Mouse (Mus musculus) right cerebral cortex, adult 2 months (tissue): ENCODE results near the gene Rfx7.

ENCODE experiments used
- DNase-seq, 2 experiments: peaks; one replicate each; pipeline ENCODE4 v3.0.0; 2021 to 2022; ENCODE audit warnings: low spot score in 2 of 2

Rfx7 gene

DNA sequence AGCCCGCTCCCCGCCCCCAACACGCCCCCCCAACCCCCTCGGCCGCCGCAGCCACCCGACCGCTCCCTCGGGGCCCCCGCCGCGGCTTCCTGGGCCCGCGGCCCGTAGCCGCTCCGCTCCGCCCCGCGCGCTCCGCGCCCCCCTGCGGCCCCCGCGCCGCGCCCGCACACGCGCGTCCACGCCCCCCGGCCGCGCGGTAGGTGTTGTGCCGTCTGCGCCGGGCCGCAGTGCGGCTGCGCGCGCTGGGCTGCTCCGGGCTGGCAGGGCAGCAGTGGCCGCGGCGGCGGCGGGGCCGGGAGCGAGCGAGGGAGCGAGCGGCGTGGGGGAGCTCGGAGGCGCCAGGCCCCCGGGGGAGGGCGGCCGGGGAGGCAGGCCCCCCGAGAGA is at the start of gene Rfx7:
TSS of gene Rfx7 (plus strand) at position 245 of the 385 bp plus-strand sequence.
- peak; percentile 54 to 59 for DNase-seq

DNA sequence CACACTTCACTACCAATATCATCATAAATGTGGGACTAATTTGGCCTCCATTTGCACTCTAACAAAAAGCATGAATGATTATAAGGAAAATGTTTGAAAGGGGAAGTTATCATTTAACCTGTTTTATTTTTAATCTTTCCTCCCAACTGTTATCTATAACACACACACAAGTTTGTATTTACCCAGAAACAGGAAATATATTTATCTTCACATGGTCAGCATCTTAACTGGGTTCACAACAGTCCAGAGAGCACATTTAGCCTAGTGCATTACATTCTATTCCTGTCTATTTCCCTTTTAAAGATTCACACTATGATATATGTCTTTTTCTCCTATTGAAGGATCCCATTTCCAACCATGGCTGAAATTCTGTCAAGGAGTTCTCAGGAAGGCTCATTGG is 43.5 kb upstream of the Rfx7 start:
- DNase-seq: no peak

- no peak for DNase-seq
These were observed 42.9 kb upstream of the Rfx7 start for GRCm38 (mm10) chr9:72489131-72489530.

DNA sequence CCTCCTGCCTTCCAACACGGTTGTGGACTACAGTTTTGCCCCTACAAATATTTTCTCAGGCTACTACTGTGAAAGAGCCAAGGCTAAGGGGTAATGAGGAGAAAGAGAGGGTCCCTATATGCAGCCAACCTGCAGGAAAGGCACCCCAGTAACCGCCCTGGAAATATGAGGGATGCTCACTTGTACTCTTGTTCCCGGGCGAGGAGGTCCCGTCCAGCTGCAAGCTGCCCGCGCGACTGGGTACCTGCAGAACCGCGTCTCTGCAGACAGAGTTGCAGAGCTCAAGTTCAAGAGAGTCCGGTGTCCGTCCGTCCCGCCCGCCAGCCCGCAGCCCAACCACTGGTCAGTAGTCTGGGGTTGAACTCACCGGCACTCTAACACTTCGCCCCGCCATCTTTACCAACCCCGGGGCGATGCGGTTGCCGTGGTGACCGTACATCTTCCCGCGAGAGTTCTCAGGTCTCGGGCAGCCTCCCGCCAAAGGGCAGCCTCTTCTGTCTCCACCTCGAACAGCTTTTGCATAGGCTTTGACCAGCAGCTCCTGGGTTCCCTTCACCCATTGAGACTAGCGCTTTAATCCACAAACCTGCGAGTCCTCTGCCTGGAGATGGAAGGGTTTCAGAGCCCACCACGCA is 40.4 kb upstream of the Rfx7 start:
- DNase-seq: peak; percentile 83 to 89

- peak in 1 of 2 experiments; percentile 15 for DNase-seq
These were observed 39.9 kb upstream of the Rfx7 start, which contains the start of gene Tex9 for GRCm38 (mm10) chr9:72492194-72492565. TSS of gene Tex9 (minus strand) at chr9:72492212.

DNA sequence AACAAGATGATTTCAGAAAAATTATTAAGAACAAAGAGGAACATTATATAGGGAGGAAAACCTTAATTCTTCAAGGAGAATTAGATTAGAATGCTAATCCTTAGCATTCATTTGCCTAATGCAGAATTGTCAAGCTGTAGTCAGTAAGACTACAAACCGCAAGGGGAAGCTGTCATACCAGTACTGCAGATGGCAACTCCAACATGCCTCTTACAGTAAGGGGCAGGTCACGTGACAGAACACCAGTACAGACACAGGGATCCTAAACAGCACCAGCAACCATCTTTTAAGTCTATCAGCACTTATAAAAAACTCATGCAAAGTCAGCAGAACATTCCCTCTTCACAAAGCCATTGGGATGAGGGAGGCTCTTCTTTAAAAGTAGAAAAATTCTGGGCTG is 38.6 kb upstream of the Rfx7 start:
- DNase-seq: no peak

DNA sequence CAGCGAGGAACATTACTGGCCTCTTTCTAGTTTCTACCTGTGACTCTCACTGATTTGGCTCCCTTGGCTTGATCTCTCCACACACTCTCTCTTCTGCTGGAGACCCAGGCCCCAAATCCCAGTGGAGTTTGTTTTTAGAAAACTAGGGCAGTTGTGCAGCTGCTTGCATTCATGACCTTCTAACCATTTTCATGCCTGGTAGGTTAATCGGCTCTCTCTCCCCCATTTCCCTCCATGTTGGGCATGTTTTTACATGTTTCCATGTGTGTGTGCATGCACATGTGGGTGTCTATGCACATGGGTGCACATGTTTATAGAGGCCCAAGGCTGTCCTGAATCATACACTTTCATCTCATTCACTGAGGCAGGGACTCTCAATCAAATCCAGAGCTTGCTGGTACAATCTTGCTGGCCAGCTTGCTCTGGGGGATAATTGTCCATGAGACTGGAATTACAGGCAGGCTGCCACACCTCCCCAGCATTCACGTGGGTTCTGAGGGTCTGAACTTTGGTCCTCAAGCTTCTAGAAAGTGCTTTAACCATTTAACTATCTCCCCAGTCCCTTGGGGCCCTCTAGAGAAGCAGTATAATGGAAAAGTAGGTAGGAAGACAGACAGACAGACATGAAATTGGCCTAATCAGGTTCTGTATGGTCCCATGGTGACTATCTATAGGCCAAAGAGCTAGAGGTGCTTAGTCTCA is 37.9 kb upstream of the Rfx7 start:
- DNase-seq: no peak

GRCm38 (mm10) chr9:72496691-72497090 is 35.3 kb upstream of the Rfx7 start:
- no peak for DNase-seq

- no peak for DNase-seq
These were observed 34.9 kb upstream of the Rfx7 start for GRCm38 (mm10) chr9:72497171-72497570.

DNA sequence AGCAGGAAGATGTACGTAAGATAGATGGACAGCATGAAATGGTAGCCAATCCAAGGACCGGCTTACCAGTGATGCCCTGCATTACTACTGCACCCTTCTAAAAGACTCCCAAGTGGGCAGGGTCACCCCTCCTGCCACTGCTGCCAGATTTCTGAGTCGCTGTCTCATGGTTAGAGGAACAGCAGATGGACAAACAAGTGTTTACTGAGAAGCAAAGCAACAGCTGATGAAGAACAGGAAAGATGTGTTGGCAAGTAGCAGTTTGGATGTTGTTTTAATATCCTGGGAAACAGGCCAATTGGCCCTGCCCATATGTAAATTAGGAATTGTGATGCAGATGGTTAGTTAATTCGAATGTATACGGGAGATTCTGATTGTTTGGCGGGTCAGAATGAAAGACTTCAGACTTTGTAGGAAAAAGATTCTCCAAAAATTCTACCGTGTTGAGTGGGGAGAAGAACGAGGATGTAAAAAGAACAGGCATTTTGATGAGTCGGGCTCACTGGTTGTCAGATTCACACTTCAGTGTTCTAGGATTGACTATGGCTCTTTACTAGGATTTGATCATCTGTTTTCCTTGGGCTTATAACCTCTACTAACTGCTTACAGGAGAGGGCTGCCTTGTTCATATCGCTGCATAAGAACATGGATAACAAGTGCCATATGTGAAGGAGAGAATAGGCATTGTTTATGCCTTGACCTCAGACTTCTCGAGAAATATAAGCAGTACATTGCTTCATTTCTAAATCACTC is 19.6 kb upstream of the Rfx7 start:
- DNase-seq: peak in 1 of 2 experiments; percentile 23

DNA sequence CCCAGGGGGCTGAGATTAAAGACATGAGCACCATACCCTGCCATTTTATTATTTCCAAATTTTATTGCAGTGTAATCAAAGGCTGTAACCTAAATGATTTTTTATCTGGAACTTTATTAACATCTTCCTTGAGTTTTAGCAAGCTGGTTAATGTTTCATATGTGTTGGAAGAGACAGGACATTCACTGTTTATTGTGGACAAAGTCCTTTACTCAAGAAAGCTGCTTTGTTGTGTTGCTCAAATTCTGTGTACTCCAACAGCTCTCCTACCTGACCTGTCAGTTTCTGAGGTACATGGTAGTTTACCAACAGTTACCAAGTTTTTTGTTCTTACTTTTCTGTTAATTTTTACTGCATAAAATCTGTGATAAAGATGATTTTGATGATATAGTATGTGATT is 16.7 kb upstream of the Rfx7 start:
- no peak for DNase-seq

- DNase-seq: no peak
These were observed 12.8 kb upstream of the Rfx7 start for GRCm38 (mm10) chr9:72519246-72519645.

DNA sequence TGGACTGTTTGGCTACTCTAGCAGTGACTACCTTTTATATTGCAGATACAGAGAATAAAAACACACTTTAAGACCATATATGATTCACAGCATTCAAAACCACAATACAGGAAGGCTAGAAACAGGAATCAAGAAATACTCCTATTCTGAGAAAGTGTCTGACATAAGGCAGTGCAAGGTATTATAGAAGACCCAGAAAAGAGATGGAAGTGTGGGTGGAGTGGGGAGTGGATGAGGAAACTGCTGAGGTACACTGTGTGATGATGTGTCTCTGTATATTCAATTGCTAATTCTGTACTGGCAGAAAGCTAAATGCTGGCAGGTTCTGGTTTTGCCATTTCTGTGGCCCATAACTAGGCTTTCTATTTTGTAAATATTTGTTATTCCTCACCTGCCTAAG is 11.2 kb upstream of the Rfx7 start:
- DNase-seq: peak in 1 of 2 experiments; percentile 17

DNA sequence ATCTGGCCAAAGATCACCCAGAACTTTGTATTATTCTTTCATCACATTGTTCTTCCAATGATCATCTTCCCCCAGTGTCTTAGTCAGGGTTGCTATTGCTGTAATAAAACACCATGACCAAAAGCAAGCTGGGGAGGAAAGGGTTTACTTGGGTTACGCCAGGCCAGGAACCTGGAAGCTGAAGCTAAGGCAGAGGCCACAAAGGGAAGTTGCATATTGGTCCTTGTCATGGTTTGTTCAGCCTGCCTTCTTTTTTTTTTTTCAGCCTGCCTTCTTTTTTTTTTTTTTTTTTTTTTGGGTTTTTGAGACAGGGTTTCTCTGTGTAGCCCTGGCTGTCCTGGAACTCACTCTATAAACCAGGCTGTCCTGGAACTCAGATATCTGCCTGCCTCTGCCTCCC is 5.9 kb upstream of the Rfx7 start:
- no peak for DNase-seq

GRCm38 (mm10) chr9:72530237-72530636 is 1.8 kb upstream of the Rfx7 start:
- DNase-seq: peak; percentile 85 to 87

DNA sequence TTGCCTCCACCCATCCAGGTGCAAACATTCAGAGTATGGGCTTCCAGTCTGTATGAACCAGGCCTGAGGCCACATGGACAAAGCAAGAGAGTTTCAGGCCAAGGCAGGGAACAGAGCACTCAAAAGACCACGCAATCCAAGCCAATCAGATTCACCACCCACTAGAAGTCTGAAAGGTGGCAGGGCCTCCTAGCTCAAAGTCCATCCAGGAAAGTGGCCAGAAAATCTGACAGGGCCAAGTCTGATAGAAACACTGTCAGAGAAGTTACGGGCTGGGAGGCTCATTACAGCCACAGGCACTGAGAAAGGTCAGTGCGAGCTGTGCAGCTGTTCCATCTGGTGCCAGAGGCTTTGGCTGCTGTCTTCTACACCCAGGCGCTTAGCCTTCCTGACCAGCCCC is 1.2 kb upstream of the Rfx7 start:
- DNase-seq: no peak

- DNase-seq: peak; percentile 81 to 84
These were observed 597 bp upstream of the Rfx7 start for GRCm38 (mm10) chr9:72531291-72531995.

GRCm38 (mm10) chr9:72532381-72533088 is 495 bp downstream of the Rfx7 start:
- DNase-seq: peak; percentile 43 to 60

DNA sequence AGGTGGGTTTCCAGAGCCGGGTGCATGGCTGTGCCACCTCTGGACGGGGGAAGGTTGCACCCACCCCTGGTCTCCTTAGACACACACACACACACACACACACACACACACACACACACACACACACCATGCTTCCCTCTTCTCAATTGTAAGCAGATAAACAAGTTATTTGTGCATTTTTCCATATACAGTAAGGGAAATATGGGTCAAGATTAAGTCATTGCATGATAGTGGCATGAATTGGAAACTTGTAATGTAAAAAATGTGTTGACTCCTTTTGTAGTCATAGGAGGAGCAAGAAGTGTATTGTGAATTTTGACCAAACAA is 1.0 kb downstream of the Rfx7 start:
- DNase-seq: no peak

- DNase-seq: no peak
These were observed 2.9 kb downstream of the Rfx7 start for GRCm38 (mm10) chr9:72534985-72535384.

DNA sequence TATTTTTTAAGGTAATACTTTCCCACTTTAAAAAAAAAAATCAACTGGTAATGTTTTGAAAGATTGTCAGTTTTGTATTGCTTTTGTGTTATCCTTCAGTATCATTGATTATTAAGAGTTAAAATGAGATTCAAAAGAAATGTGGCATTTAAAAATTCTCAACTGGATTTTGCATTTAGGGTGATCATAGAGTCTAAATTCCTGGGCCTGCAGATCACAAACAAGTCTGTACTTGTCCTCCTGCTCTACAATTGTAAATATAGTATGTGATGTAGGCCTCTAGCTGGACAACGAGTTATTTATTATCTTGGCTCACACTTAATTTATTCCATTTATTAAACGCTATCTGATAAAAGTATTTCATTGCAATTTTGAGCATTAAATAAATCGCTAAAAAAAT is 3.4 kb downstream of the Rfx7 start:
- DNase-seq: no peak

DNA sequence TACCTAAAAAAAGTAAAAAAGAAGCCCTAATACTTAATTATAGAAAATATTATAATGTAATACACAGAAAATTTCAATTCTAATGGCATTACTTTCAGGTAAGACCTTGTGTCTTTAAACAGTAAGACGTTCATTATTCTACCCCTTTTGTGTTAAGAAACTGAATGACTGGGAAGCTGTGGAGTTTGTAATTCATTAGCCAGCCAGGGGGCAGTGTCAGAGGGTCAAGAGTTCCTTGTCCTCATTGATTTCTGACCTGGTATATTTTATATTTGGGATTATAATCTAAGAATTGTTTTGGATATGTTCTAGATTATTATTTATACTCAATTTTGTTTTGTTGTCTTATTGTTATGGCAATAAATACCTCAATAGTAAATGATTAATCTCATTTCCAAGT is 5.0 kb downstream of the Rfx7 start:
- DNase-seq: no peak
